Mouse (Mus musculus): ENCODE measurements around the gene Olfr619. TPM values are rescaled to one million over a fixed set of nuclear protein-coding genes. Genes with fewer than 3 reads are reported as not detected.

Olfr619 gene
- polyA plus RNA-seq (2014; fragmentation: Nextera tagmentation; extraction: Ambion mirVana) = not detected in 2 replicates

DNA sequence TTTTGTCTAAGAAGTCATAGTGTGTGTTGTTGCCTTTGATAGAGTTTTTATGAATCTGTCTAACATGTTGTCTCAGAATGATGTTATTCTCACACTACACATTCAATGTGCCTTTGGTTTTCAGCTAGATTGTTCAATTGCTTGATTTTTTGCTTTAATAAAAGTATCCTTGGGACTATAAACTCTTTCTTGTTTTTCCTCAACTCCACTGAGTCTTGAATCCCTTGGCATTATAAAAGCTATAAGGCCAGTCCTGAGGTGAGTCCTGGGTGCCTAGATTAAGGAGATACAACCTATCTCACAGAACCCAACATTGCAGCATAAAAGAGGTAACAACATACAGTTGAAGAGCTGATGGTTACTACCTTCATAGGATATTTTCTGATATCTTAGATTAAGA is at the start of gene Olfr619:
Gene Olfr619, plus strand, starts transcription at position 301 of the 400 bp plus-strand sequence.
- ATAC-seq (ENCODE audit: low read depth) = no peak

DNA sequence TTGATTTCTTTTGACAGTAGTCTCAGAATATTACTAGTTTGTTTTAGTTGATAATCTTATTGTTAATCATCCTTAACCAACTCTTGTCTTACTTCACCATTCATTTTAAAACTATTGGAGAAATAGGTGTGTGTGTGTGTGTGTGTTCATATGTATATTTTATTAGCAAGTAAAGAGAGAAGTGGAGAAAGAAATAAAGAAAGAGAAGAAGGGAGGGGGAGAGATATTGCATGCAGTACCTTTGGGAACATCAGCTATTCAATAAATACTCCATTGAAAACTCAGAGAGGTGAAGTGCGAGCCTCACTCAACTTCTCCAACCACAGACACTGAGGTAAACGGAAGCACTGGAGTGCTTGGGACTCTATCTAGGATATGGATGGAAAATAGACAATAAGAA is 44.6 kb upstream of the Olfr619 start, which contains the start of gene Olfr615:
Gene Olfr615, plus strand, starts transcription at position 301 of the 400 bp plus-strand sequence.
- H3K4me2 ChIP-seq (ENCODE audit: low read depth, low read length) = no peak within 1 kb of the TSS
- no peak for DNase-seq (ENCODE audit: low spot score)
- H3K4me3 ChIP-seq (ENCODE audit: low read depth, low read length) = no peak within 1 kb of the TSS
- ATAC-seq (ENCODE audit: low read depth) = no peak
- no peak within 1 kb of the TSS for H3K9ac ChIP-seq (ENCODE audit: low read depth, low read length)
- H3K9me3 ChIP-seq (ENCODE audit: control insufficient read depth, low read length) = no peaks in the 10 kb centered on the region
- no peak within 1 kb of the TSS for H3K27ac ChIP-seq (replicated peaks; ENCODE audit: low read depth, low read length)
- H3K4me1 ChIP-seq (ENCODE audit: control insufficient read depth, insufficient read depth, low read length) = no peaks in the 10 kb centered on the region
- 76% methylated on average over 2 of the region's 2 CpGs for WGBS
- no peaks in the 10 kb centered on the region for H3K36me3 ChIP-seq (ENCODE audit: control insufficient read depth, insufficient read depth, low read length)
- H3K27me3 ChIP-seq (replicated peaks; ENCODE audit: control insufficient read depth, insufficient read depth, low read length) = no peaks in the 10 kb centered on the region

More for the DNA sequence above, at the start of gene Olfr619:
- H3K4me2 ChIP-seq (ENCODE audit: low read depth, low read length) = no peak within 1 kb of the TSS
- no peaks in the 10 kb centered on the region for H3K4me1 ChIP-seq (ENCODE audit: control insufficient read depth, insufficient read depth, low read length)
- H3K36me3 ChIP-seq (ENCODE audit: control insufficient read depth, insufficient read depth, low read length) = no peaks in the 10 kb centered on the region
- H3K9me3 ChIP-seq (ENCODE audit: control insufficient read depth, low read length) = no peaks in the 10 kb centered on the region
- H3K4me3 ChIP-seq (ENCODE audit: low read depth, low read length) = no peak within 1 kb of the TSS
- H3K27me3 ChIP-seq (replicated peaks; ENCODE audit: control insufficient read depth, insufficient read depth, low read length) = no peaks in the 10 kb centered on the region
- no peak within 1 kb of the TSS for H3K9ac ChIP-seq (ENCODE audit: low read depth, low read length)
- DNase-seq (ENCODE audit: low spot score) = no peak
- H3K27ac ChIP-seq (replicated peaks; ENCODE audit: low read depth, low read length) = no peak within 1 kb of the TSS

DNA sequence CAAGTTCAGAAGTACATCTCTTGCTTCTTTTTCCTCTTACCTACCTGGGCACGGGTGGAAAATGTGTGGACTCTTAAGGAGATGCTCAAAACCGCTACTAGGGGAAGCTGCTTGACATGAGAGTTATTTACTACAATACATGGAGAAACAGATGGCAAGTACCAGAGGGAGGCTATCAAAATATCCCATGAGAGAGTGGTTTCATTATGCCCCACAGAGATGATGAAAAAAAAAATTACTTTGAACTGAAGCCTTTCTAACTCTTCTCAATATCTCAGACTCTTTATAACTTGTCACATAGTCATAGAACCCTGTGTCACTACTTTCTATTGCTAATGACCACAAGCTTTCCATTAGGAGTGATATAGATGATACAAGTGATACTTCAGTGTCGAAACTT is 31.3 kb upstream of the Olfr619 start, which contains the start of gene Olfr616:
Gene Olfr616, minus strand, starts transcription at position 101 of the 400 bp plus-strand sequence.
- 77% methylated on average over 3 of the region's 3 CpGs for WGBS

DNA sequence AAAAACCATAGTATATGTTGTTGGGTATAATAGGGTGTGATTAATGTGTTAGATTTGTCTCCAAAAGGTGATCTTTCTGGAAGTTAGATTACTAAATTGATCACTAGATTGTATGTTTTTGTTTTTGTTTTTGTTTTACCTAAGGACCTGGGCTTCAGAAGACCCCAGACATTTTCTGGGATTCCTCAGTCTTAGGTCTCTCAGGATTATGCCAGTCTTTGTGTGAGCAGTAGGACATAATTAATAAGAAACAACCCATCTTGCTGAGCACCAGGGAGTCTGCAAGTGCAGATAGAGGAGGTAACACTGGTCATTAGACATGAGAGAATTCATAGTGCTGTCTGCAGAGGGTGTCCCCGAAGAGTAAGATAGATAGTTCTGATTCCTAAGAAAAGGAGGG is 27.6 kb upstream of the Olfr619 start, which contains the start of gene Olfr617:
Gene Olfr617, plus strand, starts transcription at position 301 of the 400 bp plus-strand sequence.
- Histone ChIP-seq H3K4me2 (ENCODE audit: low read depth, low read length) (no peak within 1 kb of the TSS), H3K4me1 (ENCODE audit: control insufficient read depth, insufficient read depth, low read length) (no peaks in the 10 kb centered on the region), H3K9me3 (ENCODE audit: control insufficient read depth, low read length) (no peaks in the 10 kb centered on the region), H3K27me3 (replicated peaks; ENCODE audit: control insufficient read depth, insufficient read depth, low read length) (no peaks in the 10 kb centered on the region), H3K27ac (replicated peaks; ENCODE audit: low read depth, low read length) (no peak within 1 kb of the TSS), H3K36me3 (ENCODE audit: control insufficient read depth, insufficient read depth, low read length) (no peaks in the 10 kb centered on the region), H3K9ac (ENCODE audit: low read depth, low read length) (no peak within 1 kb of the TSS), H3K4me3 (ENCODE audit: low read depth, low read length) (no peak within 1 kb of the TSS)
- ATAC-seq (ENCODE audit: low read depth) = no peak
- no peak for DNase-seq (ENCODE audit: low spot score)
- WGBS = 81% methylated on average over 1 of the region's 1 CpGs

More for the DNA sequence above, 31.3 kb upstream of the Olfr619 start, which contains the start of gene Olfr616:
- Histone ChIP-seq H3K27me3 (replicated peaks; ENCODE audit: control insufficient read depth, insufficient read depth, low read length) (no peaks in the 10 kb centered on the region), H3K36me3 (ENCODE audit: control insufficient read depth, insufficient read depth, low read length) (no peaks in the 10 kb centered on the region), H3K9me3 (ENCODE audit: control insufficient read depth, low read length) (no peaks in the 10 kb centered on the region), H3K4me2 (ENCODE audit: low read depth, low read length) (no peak within 1 kb of the TSS), H3K9ac (ENCODE audit: low read depth, low read length) (no peak within 1 kb of the TSS), H3K4me3 (ENCODE audit: low read depth, low read length) (no peak within 1 kb of the TSS), H3K27ac (replicated peaks; ENCODE audit: low read depth, low read length) (no peak within 1 kb of the TSS), H3K4me1 (ENCODE audit: control insufficient read depth, insufficient read depth, low read length) (no peaks in the 10 kb centered on the region)
- DNase-seq (ENCODE audit: low spot score) (no peak), ATAC-seq (ENCODE audit: low read depth) (no peak)

DNA sequence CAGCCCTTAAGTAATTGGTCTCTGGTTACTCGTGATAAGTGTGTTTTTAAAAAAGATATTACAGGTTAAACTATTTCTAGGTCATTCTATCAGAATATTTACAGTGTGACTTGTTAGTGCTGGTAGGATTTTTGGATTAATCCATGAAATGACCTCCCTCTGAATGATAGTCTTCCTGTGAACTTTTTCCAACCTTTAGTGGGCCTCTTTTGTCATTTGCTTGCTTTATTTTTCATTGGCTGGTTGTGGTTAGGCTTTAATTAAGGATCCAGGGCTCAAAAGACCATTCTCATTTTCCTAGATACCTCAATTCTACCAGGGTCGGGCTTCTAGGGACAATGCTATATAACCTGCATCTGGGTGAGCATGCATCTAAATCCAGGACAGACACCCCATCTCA is 10.6 kb upstream of the Olfr619 start, which contains the start of gene Olfr618:
Gene Olfr618, plus strand, starts transcription at position 301 of the 400 bp plus-strand sequence.
- Histone ChIP-seq H3K9ac (ENCODE audit: low read depth, low read length) (no peak within 1 kb of the TSS), H3K4me1 (ENCODE audit: control insufficient read depth, insufficient read depth, low read length) (no peaks in the 10 kb centered on the region), H3K27me3 (replicated peaks; ENCODE audit: control insufficient read depth, insufficient read depth, low read length) (no peaks in the 10 kb centered on the region), H3K4me2 (ENCODE audit: low read depth, low read length) (no peak within 1 kb of the TSS), H3K4me3 (ENCODE audit: low read depth, low read length) (no peak within 1 kb of the TSS), H3K27ac (replicated peaks; ENCODE audit: low read depth, low read length) (no peak within 1 kb of the TSS), H3K36me3 (ENCODE audit: control insufficient read depth, insufficient read depth, low read length) (no peaks in the 10 kb centered on the region), H3K9me3 (ENCODE audit: control insufficient read depth, low read length) (no peaks in the 10 kb centered on the region)
- ATAC-seq (ENCODE audit: low read depth) (no peak), DNase-seq (ENCODE audit: low spot score) (no peak)
- WGBS = 53% methylated on average over 2 of the region's 2 CpGs

DNA sequence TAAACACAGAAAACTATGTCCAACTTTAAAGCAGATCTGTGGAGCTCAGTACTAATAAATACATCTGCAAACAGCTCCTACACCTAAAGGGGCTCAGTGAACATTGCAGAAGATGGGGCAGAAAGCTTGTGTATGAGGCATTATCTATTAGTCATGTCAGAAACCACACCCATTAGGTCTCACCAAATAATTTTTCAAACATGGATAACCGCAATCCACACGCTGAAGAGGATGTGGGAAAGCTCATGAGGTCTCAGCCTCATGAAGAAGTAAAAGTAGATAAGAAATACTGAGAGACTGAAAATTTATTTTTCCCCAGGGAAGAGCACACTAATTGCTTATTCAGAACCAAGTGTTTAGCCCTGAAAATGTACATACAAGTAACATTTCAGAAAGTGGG is 7.0 kb downstream of the Olfr619 start:
- DNase-seq (ENCODE audit: low spot score) = no peak
- Histone ChIP-seq H3K9me3 (ENCODE audit: control insufficient read depth, low read length) (no peaks in the 10 kb centered on the region), H3K9ac (ENCODE audit: low read depth, low read length) (no peak overlapping the region), H3K27ac (replicated peaks; ENCODE audit: low read depth, low read length) (no peak overlapping the region), H3K36me3 (ENCODE audit: control insufficient read depth, insufficient read depth, low read length) (no peaks in the 10 kb centered on the region), H3K27me3 (replicated peaks; ENCODE audit: control insufficient read depth, insufficient read depth, low read length) (no peaks in the 10 kb centered on the region), H3K4me1 (ENCODE audit: control insufficient read depth, insufficient read depth, low read length) (no peaks in the 10 kb centered on the region), H3K4me2 (ENCODE audit: low read depth, low read length) (no peak overlapping the region), H3K4me3 (ENCODE audit: low read depth, low read length) (no peak overlapping the region)
- ATAC-seq (ENCODE audit: low read depth) = no peak
- WGBS = 82% methylated on average over 2 of the region's 2 CpGs

DNA sequence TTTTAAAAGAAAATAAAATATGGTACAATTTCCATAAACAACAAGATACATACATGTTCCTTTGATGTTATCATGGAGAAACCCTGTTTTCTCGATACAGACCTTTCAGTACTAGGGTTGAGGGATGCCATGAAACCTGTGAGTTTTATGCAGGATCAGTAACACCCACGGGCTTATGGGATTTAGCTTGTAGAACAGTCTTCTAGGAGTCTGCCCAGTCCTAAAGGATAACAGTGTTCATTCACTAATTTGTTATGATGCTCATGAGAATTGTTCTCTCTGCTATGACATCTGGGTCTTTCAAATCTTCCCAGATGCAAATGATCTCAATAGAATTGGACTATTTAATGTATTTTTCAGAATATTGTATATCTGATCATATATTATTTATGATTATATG is 12.1 kb downstream of the Olfr619 start, which contains the start of gene Olfr620:
Gene Olfr620, minus strand, starts transcription at position 101 of the 400 bp plus-strand sequence.
- H3K27me3 ChIP-seq (replicated peaks; ENCODE audit: control insufficient read depth, insufficient read depth, low read length) = no peaks in the 10 kb centered on the region
- H3K9me3 ChIP-seq (ENCODE audit: control insufficient read depth, low read length) = no peaks in the 10 kb centered on the region
- no peak for DNase-seq (ENCODE audit: low spot score)
- 71% methylated on average over 2 of the region's 2 CpGs for WGBS
- no peak within 1 kb of the TSS for H3K9ac ChIP-seq (ENCODE audit: low read depth, low read length)
- H3K4me3 ChIP-seq (ENCODE audit: low read depth, low read length) = no peak within 1 kb of the TSS
- H3K36me3 ChIP-seq (ENCODE audit: control insufficient read depth, insufficient read depth, low read length) = no peaks in the 10 kb centered on the region
- ATAC-seq (ENCODE audit: low read depth) = no peak
- H3K4me2 ChIP-seq (ENCODE audit: low read depth, low read length) = no peak within 1 kb of the TSS
- H3K4me1 ChIP-seq (ENCODE audit: control insufficient read depth, insufficient read depth, low read length) = no peaks in the 10 kb centered on the region
- no peak within 1 kb of the TSS for H3K27ac ChIP-seq (replicated peaks; ENCODE audit: low read depth, low read length)

DNA sequence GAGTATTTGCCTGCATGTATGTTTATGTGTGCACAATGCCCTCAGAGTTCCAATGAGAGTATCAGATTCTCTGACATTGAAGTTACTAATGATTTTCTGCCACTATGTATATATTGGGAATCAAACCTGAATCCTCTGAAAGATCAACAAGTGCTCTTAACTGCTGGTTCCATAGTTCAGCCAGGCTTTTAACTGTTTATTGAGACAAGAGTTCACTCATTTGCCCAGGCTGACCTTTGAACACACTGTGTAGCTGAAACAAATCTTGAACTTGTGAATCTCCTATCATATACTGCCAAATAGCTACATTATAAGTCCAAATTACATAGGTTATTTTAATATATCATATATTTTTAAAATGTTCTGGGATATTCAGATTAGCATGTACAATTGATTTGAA is 36.4 kb downstream of the Olfr619 start:
- H3K4me1 ChIP-seq (ENCODE audit: control insufficient read depth, insufficient read depth, low read length) = no peaks in the 10 kb centered on the region
- H3K4me3 ChIP-seq (ENCODE audit: low read depth, low read length) = no peak overlapping the region
- DNase-seq (ENCODE audit: low spot score) (no peak), ATAC-seq (ENCODE audit: low read depth) (no peak)
- H3K27ac ChIP-seq (replicated peaks; ENCODE audit: low read depth, low read length) = no peak overlapping the region
- no peaks in the 10 kb centered on the region for H3K27me3 ChIP-seq (replicated peaks; ENCODE audit: control insufficient read depth, insufficient read depth, low read length)
- no peak overlapping the region for H3K4me2 ChIP-seq (ENCODE audit: low read depth, low read length)
- H3K36me3 ChIP-seq (ENCODE audit: control insufficient read depth, insufficient read depth, low read length) = no peaks in the 10 kb centered on the region
- H3K9ac ChIP-seq (ENCODE audit: low read depth, low read length) = no peak overlapping the region
- H3K9me3 ChIP-seq (ENCODE audit: control insufficient read depth, low read length) = no peaks in the 10 kb centered on the region

DNA sequence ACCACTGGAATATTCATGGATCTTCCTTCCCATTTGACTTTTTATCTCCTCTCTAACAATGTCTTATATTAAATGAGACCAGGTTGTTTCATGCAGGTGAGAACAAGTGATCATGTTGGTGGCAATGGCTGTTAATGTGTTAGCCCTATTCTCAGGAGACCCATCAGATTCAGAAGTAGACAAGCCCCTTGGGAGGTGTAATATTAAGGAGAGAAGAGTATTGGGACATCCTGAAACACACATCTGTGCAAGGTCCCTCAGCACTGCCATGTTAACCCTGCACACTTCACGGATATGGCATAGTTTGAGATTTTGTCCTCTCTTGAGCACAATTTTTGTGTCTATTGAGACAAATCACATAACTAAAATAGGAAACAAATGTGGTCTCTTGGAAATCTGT is 42.2 kb downstream of the Olfr619 start, which contains the start of gene Olfr622:
Gene Olfr622, minus strand, starts transcription at position 101 of the 400 bp plus-strand sequence.
- 57% methylated on average over 1 of the region's 1 CpGs for WGBS
- Histone ChIP-seq H3K9me3 (ENCODE audit: control insufficient read depth, low read length) (no peaks in the 10 kb centered on the region), H3K4me1 (ENCODE audit: control insufficient read depth, insufficient read depth, low read length) (no peaks in the 10 kb centered on the region), H3K9ac (ENCODE audit: low read depth, low read length) (no peak within 1 kb of the TSS), H3K4me3 (ENCODE audit: low read depth, low read length) (no peak within 1 kb of the TSS), H3K27me3 (replicated peaks; ENCODE audit: control insufficient read depth, insufficient read depth, low read length) (no peaks in the 10 kb centered on the region), H3K4me2 (ENCODE audit: low read depth, low read length) (no peak within 1 kb of the TSS), H3K36me3 (ENCODE audit: control insufficient read depth, insufficient read depth, low read length) (no peaks in the 10 kb centered on the region), H3K27ac (replicated peaks; ENCODE audit: low read depth, low read length) (no peak within 1 kb of the TSS)
- no peak for DNase-seq (ENCODE audit: low spot score)
- ATAC-seq (ENCODE audit: low read depth) = no peak
